ENCODE assay signal across 8 mouse cellular contexts in the genomic region with DNA sequence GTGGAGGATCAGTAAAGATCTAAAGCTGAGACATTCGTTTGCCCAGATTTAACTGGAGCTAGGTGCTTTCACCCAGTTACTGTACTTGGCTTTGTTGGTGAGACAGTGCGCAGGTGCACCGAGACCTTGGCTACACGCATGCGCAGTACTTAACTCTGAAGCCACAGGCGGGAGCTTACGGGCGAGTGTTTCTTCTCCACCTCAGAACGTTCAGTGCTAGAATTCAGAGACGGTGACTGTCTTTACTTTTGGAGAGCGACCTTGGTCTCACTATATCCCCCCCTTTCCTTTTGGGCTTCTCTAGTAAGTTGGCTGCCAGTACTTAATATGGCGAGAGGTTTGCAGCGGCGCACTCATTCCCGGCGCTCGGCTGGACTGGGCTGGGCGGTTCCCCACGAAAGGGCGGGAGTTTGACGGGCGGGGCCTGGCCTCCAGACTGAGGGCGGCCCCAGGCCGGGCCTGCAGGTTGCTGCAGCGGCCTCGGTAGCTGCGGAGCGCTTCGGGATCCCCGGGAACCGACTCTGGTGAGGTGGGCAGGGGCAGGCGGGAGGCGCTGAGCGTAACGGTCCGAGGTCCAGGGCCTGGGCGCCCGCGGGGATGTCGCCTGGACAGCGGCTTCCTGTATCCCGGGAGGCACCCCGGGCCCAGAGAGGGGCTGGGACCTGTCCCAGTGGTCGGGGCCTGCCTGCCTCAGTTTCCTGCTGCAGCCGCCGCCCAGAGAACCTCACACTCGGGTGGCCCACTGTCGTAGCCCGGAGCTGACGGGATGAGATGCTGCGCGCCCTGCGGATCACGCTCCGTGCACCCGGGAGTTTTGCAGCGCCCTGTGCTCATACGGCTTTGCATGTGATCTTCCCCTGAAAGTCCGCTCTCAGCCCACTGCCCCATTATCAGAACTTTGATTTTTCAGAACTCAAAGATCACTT. TPM values are rescaled to one million over a fixed set of nuclear protein-coding genes. Genes with fewer than 3 reads are reported as not detected.
DNase-seq lines count a peak whose midpoint lies in the region; ATAC-seq and TF ChIP-seq lines count a peak whose summit lies in the region.

Gene Cep250 (plus strand): TSS at position 325 of the 926 bp plus-strand sequence.

- no peak for TF ChIP-seq CTCF in lung, postnatal 0 days (IDR thresholded peaks at IDR 0.05)

- peak within 1 kb of the TSS; percentile 85 for H3K4me3 ChIP-seq in hindbrain, embryonic 10.5 days
- peak within 1 kb of the TSS; percentile 82 for H3K4me3 ChIP-seq in lung, postnatal 0 days (ENCODE audit: low read depth, low read length)

- ATAC-seq in frontal cortex, adult (ENCODE audit: low TSS enrichment), result peak; percentile 97
- ATAC-seq in lung, postnatal 0 days, result peak; percentile 99

- no peak for TF ChIP-seq EP300 in lung, postnatal 0 days (IDR thresholded peaks at IDR 0.05)

- DNase-seq in MEL-GATA-1-ER (ENCODE audit: extremely low read depth, low read depth), result peak; percentile 77
- DNase-seq in cerebellum, adult 8-10 months, result peak; percentile 93
- DNase-seq in hindbrain, embryonic 10.5 days (ENCODE audit: low spot score), result peak; percentile 94
- DNase-seq in layer of hippocampus, adult 9-11 months, result peak; percentile 90
- peak; percentile 96 for DNase-seq in lung, postnatal 0 days (ENCODE audit: low spot score)
- peak; percentile 83 for DNase-seq in ovary, postnatal 14 days (ENCODE audit: low spot score)
- DNase-seq in thymus, postnatal 14 days, result peak; percentile 88

- peaks cover 7% of the 10 kb centered on the region for H3K4me1 ChIP-seq in hindbrain, embryonic 10.5 days (replicated peaks)
- H3K4me1 ChIP-seq in lung, postnatal 0 days (ENCODE audit: insufficient read depth, low read depth, low read length), result no peaks in the 10 kb centered on the region

- H3K9ac ChIP-seq in lung, postnatal 0 days (replicated peaks; ENCODE audit: low read depth), result peak within 1 kb of the TSS; percentile 75

- WGBS in hindbrain, embryonic 10.5 days, result under 1% methylated on average over 59 of the region's 59 CpGs
- WGBS in lung, postnatal 0 days, result under 1% methylated on average over 59 of the region's 59 CpGs

- 0 out of 2 replicates have a peak, but pooled peaks cover 5% of the 10 kb centered on the region for H3K27me3 ChIP-seq in hindbrain, embryonic 10.5 days (ENCODE audit: insufficient read depth, poor library complexity, severe bottlenecking)
- no peaks in the 10 kb centered on the region for H3K27me3 ChIP-seq in lung, postnatal 0 days (replicated peaks; ENCODE audit: insufficient read depth, low read length)

- peak within 1 kb of the TSS; percentile 92 for H3K4me2 ChIP-seq in lung, postnatal 0 days (replicated peaks; ENCODE audit: low read depth, low read length)

- H3K9me3 ChIP-seq in hindbrain, embryonic 10.5 days, result no peaks in the 10 kb centered on the region
- no peaks in the 10 kb centered on the region for H3K9me3 ChIP-seq in lung, postnatal 0 days (ENCODE audit: low read length)

- H3K36me3 ChIP-seq in hindbrain, embryonic 10.5 days, result peaks cover 24% of the 10 kb centered on the region
- no peaks in the 10 kb centered on the region for H3K36me3 ChIP-seq in lung, postnatal 0 days (ENCODE audit: insufficient read depth, low read length)

- peak within 1 kb of the TSS; percentile 96 for H3K27ac ChIP-seq in hindbrain, embryonic 10.5 days
- peak within 1 kb of the TSS; percentile 83 for H3K27ac ChIP-seq in lung, postnatal 0 days (ENCODE audit: low read length)

RNA-seq across cellular contexts. Expression of gene Cep250, which starts in this region (rescaled TPM):
- polyA plus RNA-seq in hindbrain, embryonic 10.5 days (2016; fragmentation: Nextera tagmentation; extraction: Ambion mirVana), result 21.6 and 27.6 TPM in 2 replicates
- polyA plus RNA-seq in lung, postnatal 0 days (2015; fragmentation: Nextera tagmentation; extraction: Ambion mirVana), result 6.6 and 7.4 TPM in 2 replicates

Comparison
In these comparisons a context has a peak if more than half of its experiments do, and no peak if none do; other contexts are left out.
1. Peak in every context shown above with its lines: DNase-seq, ATAC-seq, H3K4me3 ChIP-seq and H3K27ac ChIP-seq.